Mouse (Mus musculus): Measurements from ENCODE around the gene Ift43. TPM values are rescaled to one million over a fixed set of nuclear protein-coding genes. Genes with fewer than 3 reads are reported as not detected.
A peak's percentile ranks its signal among the peaks of the same experiment; 100 is the strongest.

The Ift43 gene
- 116 and 118 TPM in 2 replicates for polyA plus RNA-seq (2015; fragmentation: Nextera tagmentation; extraction: Ambion mirVana)

DNA sequence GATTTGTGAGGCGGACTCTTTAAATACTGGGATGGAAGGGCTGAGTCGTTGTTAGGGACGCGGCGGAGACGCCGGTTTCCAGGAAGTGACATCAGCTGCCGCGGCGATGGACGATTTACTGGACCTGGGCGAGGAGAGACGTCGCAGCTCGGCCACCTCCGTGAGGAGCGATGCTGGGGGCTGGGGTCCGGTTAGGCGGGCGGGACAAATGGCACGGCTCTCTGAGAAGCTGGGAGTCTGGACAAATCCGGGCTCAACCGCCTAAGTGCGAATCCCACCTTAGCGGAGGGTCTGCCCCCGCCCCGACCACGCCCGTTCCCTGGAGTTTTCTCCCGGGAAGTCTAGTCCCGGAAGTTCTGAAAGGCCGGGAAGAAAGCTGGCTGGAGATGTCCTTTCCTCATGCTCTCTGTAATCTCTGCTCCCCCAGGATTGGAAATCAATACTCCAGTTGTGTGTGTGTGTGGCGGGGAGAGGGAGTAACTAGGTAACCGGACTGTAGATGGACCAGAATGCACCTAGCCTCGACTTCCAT is at the start of gene Ift43:
TSS of gene Ift43 (plus strand) at position 61 of the 532 bp plus-strand sequence.
- peak within 1 kb of the TSS; percentile 75 for H3K4me3 ChIP-seq (ENCODE audit: low read length)
- H3K36me3 ChIP-seq (ENCODE audit: control insufficient read depth, insufficient read depth), result no peaks in the 10 kb centered on the region
- peak within 1 kb of the TSS; percentile 76 for H3K9ac ChIP-seq (ENCODE audit: low read length)
- peaks cover 27% of the 10 kb centered on the region for H3K4me1 ChIP-seq (ENCODE audit: control insufficient read depth, insufficient read depth, low read length)
- peak; percentile 42; the same call in 1 of the 2 replicates for ATAC-seq (replicated peaks; ENCODE audit: extremely low read depth, insufficient read depth, low FRiP score)
- peak within 1 kb of the TSS; percentile 52 for H3K27ac ChIP-seq (ENCODE audit: low read length)
- peak within 1 kb of the TSS; percentile 90 for H3K4me2 ChIP-seq (ENCODE audit: low read depth, low read length)
- under 1% methylated on average over 35 of the region's 35 CpGs for WGBS
- no peaks in the 10 kb centered on the region for H3K9me3 ChIP-seq (replicated peaks; ENCODE audit: control insufficient read depth, low read length)
- no peaks in the 10 kb centered on the region for H3K27me3 ChIP-seq (ENCODE audit: control insufficient read depth, insufficient read depth, low read length)

DNA sequence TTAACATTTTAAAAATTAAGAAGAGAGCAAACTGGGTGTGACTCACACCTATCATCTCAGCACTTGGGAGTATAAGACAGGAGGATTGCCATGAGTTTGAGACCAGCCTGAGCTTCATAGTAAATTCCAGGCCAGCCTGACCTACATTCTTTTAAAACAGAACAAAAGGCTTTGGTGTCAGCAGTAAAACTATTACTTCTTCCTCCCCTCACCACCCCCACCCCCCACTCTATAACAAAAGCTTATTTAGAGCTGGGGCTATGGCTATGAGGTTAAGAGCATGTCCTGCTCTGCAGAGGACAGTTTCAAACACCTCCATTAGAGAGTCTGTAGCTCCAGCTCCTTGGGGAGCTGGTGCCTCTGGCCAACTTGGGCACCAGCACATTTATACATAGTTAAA is 46.8 kb upstream of the Ift43 start:
- Histone ChIP-seq H3K4me2 (ENCODE audit: low read depth, low read length) (no peak overlapping the region), H3K9me3 (replicated peaks; ENCODE audit: control insufficient read depth, low read length) (no peaks in the 10 kb centered on the region), H3K4me3 (ENCODE audit: low read length) (no peak overlapping the region), H3K36me3 (ENCODE audit: control insufficient read depth, insufficient read depth) (no peaks in the 10 kb centered on the region), H3K4me1 (ENCODE audit: control insufficient read depth, insufficient read depth, low read length) (peaks cover 18% of the 10 kb centered on the region), H3K27me3 (ENCODE audit: control insufficient read depth, insufficient read depth, low read length) (no peaks in the 10 kb centered on the region), H3K9ac (ENCODE audit: low read length) (no peak overlapping the region), H3K27ac (ENCODE audit: low read length) (no peak overlapping the region)
- ATAC-seq (replicated peaks; ENCODE audit: extremely low read depth, insufficient read depth, low FRiP score), result no peak

DNA sequence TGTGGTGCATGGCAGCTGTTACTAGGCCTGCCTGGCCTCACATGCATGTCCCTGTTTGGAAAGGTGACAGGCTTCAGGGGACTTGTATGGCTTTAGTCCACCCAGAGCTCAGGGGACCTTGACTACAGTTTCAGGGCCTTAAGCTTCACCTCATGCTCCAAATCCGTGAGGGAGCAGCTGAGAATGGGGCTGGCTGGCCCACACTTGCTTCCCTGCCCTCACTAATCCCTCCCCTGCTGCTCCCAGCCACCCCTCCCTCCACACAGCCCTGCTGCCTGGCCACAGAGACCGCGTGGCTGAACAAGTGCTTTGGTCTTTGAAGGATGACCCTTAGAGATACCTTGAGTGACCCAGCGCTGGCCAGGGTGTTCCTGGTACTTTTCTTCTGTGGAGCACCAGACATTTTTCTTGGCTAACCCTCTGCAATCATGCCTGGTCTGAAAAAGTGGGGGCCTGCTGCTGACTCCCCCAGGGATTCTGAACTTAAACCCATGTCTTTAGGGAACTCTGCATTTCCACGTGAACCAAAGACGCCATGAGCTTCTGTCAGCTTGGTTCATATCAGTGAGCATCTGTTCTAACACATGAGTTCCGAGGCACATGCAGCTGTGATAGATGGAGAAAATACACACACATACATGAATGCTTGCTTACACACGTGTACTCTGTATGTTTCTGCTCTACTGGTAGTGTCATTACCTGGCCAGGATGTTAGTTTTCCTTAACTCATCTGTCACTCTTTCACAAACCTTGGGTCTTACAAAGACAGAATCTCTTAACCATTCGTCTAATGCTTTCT is 45.8 kb upstream of the Ift43 start:
- Histone ChIP-seq H3K9ac (ENCODE audit: low read length) (no peak overlapping the region), H3K4me1 (ENCODE audit: control insufficient read depth, insufficient read depth, low read length) (peaks cover 18% of the 10 kb centered on the region)

DNA sequence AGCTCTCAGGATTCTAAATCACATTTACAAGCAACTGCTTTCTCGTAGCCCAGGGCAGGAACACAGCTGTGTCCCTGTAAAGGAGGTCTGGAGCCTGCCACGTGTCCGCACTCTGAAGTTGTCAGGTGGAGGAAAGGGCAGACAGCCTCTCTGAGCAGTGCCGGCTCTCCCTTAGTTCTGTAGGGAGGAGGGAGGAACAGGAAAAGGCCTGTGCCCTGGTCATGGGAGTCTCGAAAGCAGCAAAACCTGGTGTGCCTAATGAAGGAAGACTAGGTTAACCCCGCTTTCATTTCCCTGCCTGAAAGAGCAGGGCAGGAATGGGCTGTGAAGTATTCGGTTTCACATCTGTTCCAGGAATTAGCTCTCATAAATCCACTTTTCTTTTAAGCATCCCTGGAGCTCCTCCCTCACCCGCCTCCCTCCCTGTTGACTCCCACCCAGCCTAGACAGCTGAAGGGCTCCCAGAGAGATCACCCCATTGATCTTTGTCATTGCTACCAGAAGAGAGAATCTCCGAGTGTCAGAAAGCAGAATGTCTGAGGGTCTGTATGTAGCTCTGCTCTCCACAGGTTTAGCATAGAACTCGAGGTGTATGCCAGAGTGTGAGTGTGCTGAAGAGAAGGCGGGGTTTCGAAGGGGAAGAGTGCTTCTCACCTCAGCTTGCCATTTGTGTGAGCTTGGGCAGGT is 45.0 kb upstream of the Ift43 start:
- no peak overlapping the region for H3K9ac ChIP-seq (ENCODE audit: low read length)
- 34% methylated on average over 12 of the region's 12 CpGs for WGBS
- no peaks in the 10 kb centered on the region for H3K27me3 ChIP-seq (ENCODE audit: control insufficient read depth, insufficient read depth, low read length)
- no peaks in the 10 kb centered on the region for H3K36me3 ChIP-seq (ENCODE audit: control insufficient read depth, insufficient read depth)
- peak; percentile 72 for ATAC-seq (replicated peaks; ENCODE audit: extremely low read depth, insufficient read depth, low FRiP score)
- no peak overlapping the region for H3K4me2 ChIP-seq (ENCODE audit: low read depth, low read length)
- H3K4me3 ChIP-seq (ENCODE audit: low read length), result no peak overlapping the region
- H3K4me1 ChIP-seq (ENCODE audit: control insufficient read depth, insufficient read depth, low read length), result peaks cover 16% of the 10 kb centered on the region
- H3K27ac ChIP-seq (ENCODE audit: low read length), result no peak overlapping the region
- no peaks in the 10 kb centered on the region for H3K9me3 ChIP-seq (replicated peaks; ENCODE audit: control insufficient read depth, low read length)

More for the DNA sequence above, 45.8 kb upstream of the Ift43 start:
- ATAC-seq (replicated peaks; ENCODE audit: extremely low read depth, insufficient read depth, low FRiP score), result no peak
- Histone ChIP-seq H3K9me3 (replicated peaks; ENCODE audit: control insufficient read depth, low read length) (no peaks in the 10 kb centered on the region), H3K36me3 (ENCODE audit: control insufficient read depth, insufficient read depth) (no peaks in the 10 kb centered on the region), H3K4me3 (ENCODE audit: low read length) (no peak overlapping the region), H3K27ac (ENCODE audit: low read length) (no peak overlapping the region), H3K4me2 (ENCODE audit: low read depth, low read length) (no peak overlapping the region), H3K27me3 (ENCODE audit: control insufficient read depth, insufficient read depth, low read length) (no peaks in the 10 kb centered on the region)
- 56% methylated on average over 9 of the region's 9 CpGs for WGBS

DNA sequence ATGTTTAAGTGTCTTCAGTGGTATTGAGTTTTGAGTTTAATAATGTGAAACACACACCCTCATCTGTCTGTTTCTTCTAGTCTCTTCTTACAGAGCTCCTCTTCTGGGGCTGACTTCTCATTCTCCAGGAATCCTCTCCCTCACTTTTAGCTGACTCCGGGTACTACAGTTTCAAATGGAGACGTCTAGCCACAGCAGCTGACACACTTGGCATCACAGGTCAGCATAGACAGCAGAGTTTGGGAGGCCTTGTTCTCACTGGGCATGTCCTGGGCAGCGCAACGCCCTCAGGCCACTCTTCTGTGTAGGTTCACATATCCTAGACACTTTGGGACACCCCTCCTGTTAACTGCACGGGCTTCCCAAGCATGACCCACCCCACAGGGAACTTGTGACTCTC is 43.3 kb upstream of the Ift43 start:
- 73% methylated on average over 5 of the region's 5 CpGs for WGBS
- Histone ChIP-seq H3K4me3 (ENCODE audit: low read length) (no peak overlapping the region), H3K4me1 (ENCODE audit: control insufficient read depth, insufficient read depth, low read length) (peaks cover 9% of the 10 kb centered on the region), H3K36me3 (ENCODE audit: control insufficient read depth, insufficient read depth) (peaks cover 11% of the 10 kb centered on the region; the same call in 1 of the 2 replicates), H3K4me2 (ENCODE audit: low read depth, low read length) (no peak overlapping the region), H3K9me3 (replicated peaks; ENCODE audit: control insufficient read depth, low read length) (peaks cover 10% of the 10 kb centered on the region), H3K27ac (ENCODE audit: low read length) (no peak overlapping the region), H3K27me3 (ENCODE audit: control insufficient read depth, insufficient read depth, low read length) (no peaks in the 10 kb centered on the region), H3K9ac (ENCODE audit: low read length) (no peak overlapping the region)
- no peak for ATAC-seq (replicated peaks; ENCODE audit: extremely low read depth, insufficient read depth, low FRiP score)

DNA sequence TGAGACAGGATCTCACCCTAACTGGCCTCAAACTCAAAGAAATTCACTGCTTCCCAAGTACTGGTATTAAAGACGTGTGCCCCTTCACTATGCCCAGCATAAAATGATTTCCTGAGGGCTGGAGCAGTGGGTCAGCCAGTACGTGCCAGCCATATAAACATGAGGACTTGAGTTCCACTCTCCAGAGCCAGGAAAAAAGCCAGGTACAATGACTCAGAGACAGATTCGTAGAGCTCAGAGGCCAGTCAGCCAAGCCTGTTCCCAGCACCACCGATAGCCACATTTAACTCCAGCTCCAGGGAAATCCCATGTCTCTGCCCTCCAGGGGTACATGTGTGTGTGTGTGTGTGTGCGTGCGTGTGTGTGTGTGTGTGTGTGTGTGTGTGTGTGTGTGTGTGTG is 42.6 kb upstream of the Ift43 start:
- ATAC-seq (replicated peaks; ENCODE audit: extremely low read depth, insufficient read depth, low FRiP score), result no peak
- Histone ChIP-seq H3K4me2 (ENCODE audit: low read depth, low read length) (no peak overlapping the region), H3K4me3 (ENCODE audit: low read length) (no peak overlapping the region), H3K27me3 (ENCODE audit: control insufficient read depth, insufficient read depth, low read length) (no peaks in the 10 kb centered on the region), H3K27ac (ENCODE audit: low read length) (no peak overlapping the region), H3K4me1 (ENCODE audit: control insufficient read depth, insufficient read depth, low read length) (peaks cover 9% of the 10 kb centered on the region), H3K9me3 (replicated peaks; ENCODE audit: control insufficient read depth, low read length) (peaks cover 10% of the 10 kb centered on the region), H3K36me3 (ENCODE audit: control insufficient read depth, insufficient read depth) (peaks cover 11% of the 10 kb centered on the region; the same call in 1 of the 2 replicates), H3K9ac (ENCODE audit: low read length) (no peak overlapping the region)
- 70% methylated on average over 6 of the region's 6 CpGs for WGBS

DNA sequence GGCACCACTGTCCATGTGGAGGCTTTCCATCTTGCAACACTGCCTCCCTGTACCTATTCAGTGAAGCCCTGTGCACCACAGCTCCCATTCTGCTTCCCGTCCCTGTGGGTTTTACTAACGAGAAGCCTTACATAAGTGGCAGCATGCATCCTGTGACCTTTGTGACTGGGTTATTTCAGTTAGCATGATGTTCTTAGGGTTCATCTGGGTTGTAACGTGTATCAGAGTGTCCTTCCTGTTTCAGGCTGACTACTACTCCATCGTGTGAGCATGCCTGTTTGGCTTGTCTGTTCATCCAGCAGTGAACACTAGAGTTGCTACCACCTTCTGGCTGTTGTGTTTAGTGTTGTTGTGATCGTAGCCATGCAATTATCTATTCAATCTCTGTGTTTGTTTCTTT is 36.2 kb upstream of the Ift43 start:
- no peaks in the 10 kb centered on the region for H3K27me3 ChIP-seq (ENCODE audit: control insufficient read depth, insufficient read depth, low read length)
- 77% methylated on average over 5 of the region's 5 CpGs for WGBS

DNA sequence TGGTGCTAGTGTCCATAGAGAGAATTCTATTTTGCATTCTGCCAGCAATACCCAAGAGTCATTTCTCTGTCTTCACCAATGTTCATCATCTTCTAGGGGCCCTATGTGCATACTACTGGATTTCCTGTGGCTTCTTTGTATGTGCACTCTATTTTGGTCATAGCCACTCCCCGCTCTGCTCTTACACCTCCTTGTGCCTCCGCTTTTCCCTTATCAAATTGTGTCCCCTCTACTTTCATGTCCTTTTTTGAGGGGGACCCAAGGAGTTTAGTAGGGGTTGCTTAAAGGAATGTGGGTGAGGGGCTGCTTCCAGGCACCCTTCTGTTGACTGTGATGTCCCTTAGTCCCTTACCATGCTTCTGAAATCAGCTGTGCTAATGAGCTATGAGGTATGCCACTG is 35.6 kb upstream of the Ift43 start:
- H3K36me3 ChIP-seq (ENCODE audit: control insufficient read depth, insufficient read depth), result peaks cover 11% of the 10 kb centered on the region; the same call in 1 of the 2 replicates
- H3K9me3 ChIP-seq (replicated peaks; ENCODE audit: control insufficient read depth, low read length), result peaks cover 10% of the 10 kb centered on the region
- no peak overlapping the region for H3K9ac ChIP-seq (ENCODE audit: low read length)
- H3K4me2 ChIP-seq (ENCODE audit: low read depth, low read length), result no peak overlapping the region
- ATAC-seq (replicated peaks; ENCODE audit: extremely low read depth, insufficient read depth, low FRiP score), result no peak
- no peaks in the 10 kb centered on the region; the same call in 1 of the 2 replicates for H3K4me1 ChIP-seq (ENCODE audit: control insufficient read depth, insufficient read depth, low read length)
- H3K27me3 ChIP-seq (ENCODE audit: control insufficient read depth, insufficient read depth, low read length), result no peaks in the 10 kb centered on the region
- no peak overlapping the region for H3K27ac ChIP-seq (ENCODE audit: low read length)
- no peak overlapping the region for H3K4me3 ChIP-seq (ENCODE audit: low read length)
- 80% methylated on average over 2 of the region's 2 CpGs for WGBS

More for the DNA sequence above, 36.2 kb upstream of the Ift43 start:
- no peak for ATAC-seq (replicated peaks; ENCODE audit: extremely low read depth, insufficient read depth, low FRiP score)
- no peak overlapping the region for H3K27ac ChIP-seq (ENCODE audit: low read length)
- H3K4me1 ChIP-seq (ENCODE audit: control insufficient read depth, insufficient read depth, low read length), result no peaks in the 10 kb centered on the region; the same call in 1 of the 2 replicates
- H3K9me3 ChIP-seq (replicated peaks; ENCODE audit: control insufficient read depth, low read length), result peaks cover 10% of the 10 kb centered on the region
- peaks cover 11% of the 10 kb centered on the region; the same call in 1 of the 2 replicates for H3K36me3 ChIP-seq (ENCODE audit: control insufficient read depth, insufficient read depth)
- no peak overlapping the region for H3K4me3 ChIP-seq (ENCODE audit: low read length)
- no peak overlapping the region for H3K9ac ChIP-seq (ENCODE audit: low read length)
- no peak overlapping the region for H3K4me2 ChIP-seq (ENCODE audit: low read depth, low read length)

DNA sequence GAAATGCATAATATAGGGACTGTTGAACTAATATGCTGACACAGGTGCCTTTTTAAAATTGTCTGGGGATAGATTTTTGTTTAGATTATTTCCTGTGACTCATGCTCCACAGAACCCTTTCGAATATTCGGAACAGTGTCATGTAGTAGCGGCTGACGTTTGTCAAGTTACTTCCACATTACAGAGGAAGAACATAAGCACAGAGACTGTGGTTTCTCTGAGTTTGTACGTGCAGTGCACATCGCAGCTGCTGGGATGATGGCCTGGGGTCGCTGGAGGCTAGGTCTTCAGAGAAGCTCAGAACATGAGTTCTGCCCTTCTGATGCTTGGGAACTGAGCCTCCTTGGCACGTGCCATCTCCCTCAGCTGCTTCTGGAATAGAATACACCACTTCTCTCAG is 35.0 kb upstream of the Ift43 start:
- peaks cover 11% of the 10 kb centered on the region; the same call in 1 of the 2 replicates for H3K36me3 ChIP-seq (ENCODE audit: control insufficient read depth, insufficient read depth)
- no peak overlapping the region for H3K9ac ChIP-seq (ENCODE audit: low read length)
- H3K9me3 ChIP-seq (replicated peaks; ENCODE audit: control insufficient read depth, low read length), result peaks cover 10% of the 10 kb centered on the region
- no peak overlapping the region for H3K4me2 ChIP-seq (ENCODE audit: low read depth, low read length)
- H3K27ac ChIP-seq (ENCODE audit: low read length), result no peak overlapping the region
- H3K4me1 ChIP-seq (ENCODE audit: control insufficient read depth, insufficient read depth, low read length), result no peaks in the 10 kb centered on the region; the same call in 1 of the 2 replicates
- no peak for ATAC-seq (replicated peaks; ENCODE audit: extremely low read depth, insufficient read depth, low FRiP score)
- no peaks in the 10 kb centered on the region for H3K27me3 ChIP-seq (ENCODE audit: control insufficient read depth, insufficient read depth, low read length)
- 75% methylated on average over 8 of the region's 8 CpGs for WGBS
- no peak overlapping the region for H3K4me3 ChIP-seq (ENCODE audit: low read length)

Measured in heart, embryonic 16.5 days (tissue).